Mouse (Mus musculus) liver, embryonic 14.5 days (tissue): ENCODE measurements around the gene Trmt1.

Experiments used
- CTCF ChIP-seq: IDR thresholded peaks from 2 replicates; pipeline ENCODE4 v1.5.1; 2016; ENCODE audit warnings: antibody characterized with exemption, low read depth, control low read depth
- EP300 ChIP-seq: IDR thresholded peaks from 2 replicates; pipeline ENCODE4 v1.6.1; 2016; ENCODE audit warnings: antibody characterized with exemption, low read depth

- TF ChIP-seq EP300: no peak
- no peak for TF ChIP-seq CTCF
Observed at GRCm38 (mm10) chr8:84640617-84641294, 45.4 kb upstream of the Trmt1 start.
